Mouse (Mus musculus) bone marrow, adult 2 months (tissue): ENCODE measurements around the gene Cyb561a3.

Experiments
- CTCF ChIP-seq: fragments of 200-500 bp; IDR thresholded peaks from 2 replicates; pipeline ENCODE4 v1.5.1; 2011; ENCODE audit warnings: low read length, control low read depth; ENCODE audit not compliant: control insufficient read depth, insufficient read depth
- POLR2A ChIP-seq: fragments of 200-500 bp; IDR thresholded peaks from 2 replicates; pipeline ENCODE4 v1.6.1; 2011; ENCODE audit warnings: low read depth, mild to moderate bottlenecking, control low read depth, low read length, borderline replicate concordance; ENCODE audit not compliant: control insufficient read depth

DNA sequence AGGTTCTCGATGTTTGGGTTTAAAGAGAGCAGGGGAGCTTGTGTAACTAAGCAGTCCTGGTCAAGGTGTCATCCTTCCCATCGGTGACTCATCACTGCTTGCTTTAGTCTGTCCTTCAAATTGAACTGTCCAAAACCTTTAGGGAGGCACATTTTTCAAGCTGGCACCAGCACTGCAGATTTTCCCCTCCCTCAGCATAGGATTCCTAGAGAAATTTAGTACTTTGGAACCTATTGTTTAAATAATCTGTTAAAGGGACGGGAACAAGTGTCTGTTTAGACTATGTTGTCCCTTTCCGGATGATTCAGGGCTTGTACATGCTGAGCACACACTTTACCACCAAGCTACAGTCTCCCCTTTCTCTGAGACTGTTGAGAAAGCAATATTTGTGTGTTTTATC is 11.8 kb upstream of the Cyb561a3 start:
- TF ChIP-seq POLR2A (no peak), CTCF (no peak)
